Mouse (Mus musculus) kidney, embryonic 14.5 days (tissue): ENCODE data around the gene Foxd3. TPM values are rescaled to one million over a fixed set of nuclear protein-coding genes. Genes with fewer than 3 reads are reported as not detected.

Source experiments
- ATAC-seq: fragments of 200-750 bp; cut with Nextera tagmentation; 2 replicates; pipeline ENCODE4 v1.8.0; 2017; ENCODE audit warnings: moderate number of reproducible peaks, mild to moderate bottlenecking, moderate TSS enrichment, moderate library complexity; ENCODE audit not compliant: low FRiP score, low TSS enrichment
- H3K27ac ChIP-seq: fragments of 300-500 bp; sonication (generic); 2 replicates; pipeline ENCODE4 v1.5.1; 2014; ENCODE audit warnings: low read depth, mild to moderate bottlenecking, low read length, moderate library complexity, mixed read lengths
- H3K27me3 ChIP-seq: fragments of 300-500 bp; sonication (generic); 2 replicates; pipeline ENCODE4 v1.6.1; 2014; ENCODE audit warnings: mild to moderate bottlenecking, low read length; ENCODE audit not compliant: control insufficient read depth, insufficient read depth
- H3K36me3 ChIP-seq: fragments of 300-500 bp; sonication (generic); 2 replicates; pipeline ENCODE4 v1.6.1; 2014; ENCODE audit warnings: low read length, mixed read lengths; ENCODE audit not compliant: control insufficient read depth, insufficient read depth
- H3K4me1 ChIP-seq: fragments of 300-500 bp; sonication (generic); 2 replicates; pipeline ENCODE4 v1.6.1; 2014; ENCODE audit warnings: low read length, mixed read lengths; ENCODE audit not compliant: control insufficient read depth, insufficient read depth
- H3K4me2 ChIP-seq: fragments of 300-500 bp; sonication (generic); replicated peaks from 2 replicates; pipeline ENCODE4 v1.6.1; 2014; ENCODE audit warnings: low read depth, mild to moderate bottlenecking, low read length
- H3K4me3 ChIP-seq: fragments of 300-500 bp; sonication (generic); 2 replicates; pipeline ENCODE4 v1.5.1; 2014; ENCODE audit warnings: mild to moderate bottlenecking, low read length
- H3K9ac ChIP-seq: fragments of 300-500 bp; sonication (generic); 2 replicates; pipeline ENCODE4 v1.6.1; 2014; ENCODE audit warnings: low read depth, mild to moderate bottlenecking, low read length, moderate library complexity
- H3K9me3 ChIP-seq: fragments of 300-500 bp; sonication (generic); 2 replicates; pipeline ENCODE4 v1.6.1; 2016; ENCODE audit warnings: low read length; ENCODE audit not compliant: control insufficient read depth
- WGBS: fragments of 180-500 bp; shearing (Covaris S2); extraction: QIAGEN DNeasy Blood & Tissue Kit; methylation state at CpG from one replicate; pipeline ENCODE4 v1.1.7; 2014; 5-methylcytosine and 5-hydroxymethylcytosine counted together
- polyA plus RNA-seq: library from polyadenylated mRNA; unstranded; fragments of >200 nt; fragmentation: Nextera tagmentation; extraction: Ambion mirVana; gene quantifications from 2 replicates; pipeline ENCODE4 v1.2.1, GENCODE M21; 2014

The Foxd3 gene
- polyA plus RNA-seq, 1 experiment from 2014 or later: not detected

DNA sequence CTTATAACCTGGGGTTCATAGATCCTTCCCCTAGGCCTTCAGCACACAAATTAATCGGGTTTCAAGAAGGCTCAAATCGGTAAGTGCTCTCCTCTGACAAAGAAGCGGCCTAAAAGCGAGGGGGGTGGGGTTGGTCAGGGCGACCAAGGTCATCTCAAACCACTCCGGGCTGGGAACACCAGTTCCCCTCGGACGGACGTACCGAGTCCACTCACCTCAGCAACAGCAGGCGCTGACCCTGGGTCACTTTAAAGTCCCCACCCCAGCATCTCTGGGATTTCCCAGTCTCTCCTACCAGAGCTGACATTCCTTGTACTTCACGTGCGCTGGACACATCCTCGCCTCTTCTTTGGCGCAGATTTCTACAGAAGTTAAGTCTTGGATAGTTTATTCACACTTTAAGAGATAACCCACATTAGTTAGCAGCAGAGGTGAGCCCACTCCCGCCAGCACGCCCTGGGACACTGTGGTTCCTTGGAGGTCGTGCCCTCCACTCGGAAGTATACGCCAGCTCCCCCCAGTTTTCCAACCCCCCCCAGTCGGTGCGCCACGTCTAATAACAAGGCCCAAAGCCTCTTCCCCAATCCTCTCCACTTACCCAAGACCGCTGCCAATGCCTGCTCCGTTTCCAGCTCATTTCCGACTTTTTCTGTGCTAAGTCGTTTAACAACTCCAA, 1.3 kb upstream of the Foxd3 start:
- Histone ChIP-seq H3K27me3 (peaks cover 89% of the 10 kb centered on the region), H3K4me3 (no peak overlapping the region), H3K36me3 (no peaks in the 10 kb centered on the region), H3K4me2 (no peak overlapping the region), H3K4me1 (peaks cover 17% of the 10 kb centered on the region; the same call in 1 of the 2 replicates), H3K9ac (no peak overlapping the region), H3K9me3 (no peaks in the 10 kb centered on the region), H3K27ac (no peak overlapping the region)
- 2% methylated on average over 27 of the region's 27 CpGs for WGBS
- no peak for ATAC-seq

DNA sequence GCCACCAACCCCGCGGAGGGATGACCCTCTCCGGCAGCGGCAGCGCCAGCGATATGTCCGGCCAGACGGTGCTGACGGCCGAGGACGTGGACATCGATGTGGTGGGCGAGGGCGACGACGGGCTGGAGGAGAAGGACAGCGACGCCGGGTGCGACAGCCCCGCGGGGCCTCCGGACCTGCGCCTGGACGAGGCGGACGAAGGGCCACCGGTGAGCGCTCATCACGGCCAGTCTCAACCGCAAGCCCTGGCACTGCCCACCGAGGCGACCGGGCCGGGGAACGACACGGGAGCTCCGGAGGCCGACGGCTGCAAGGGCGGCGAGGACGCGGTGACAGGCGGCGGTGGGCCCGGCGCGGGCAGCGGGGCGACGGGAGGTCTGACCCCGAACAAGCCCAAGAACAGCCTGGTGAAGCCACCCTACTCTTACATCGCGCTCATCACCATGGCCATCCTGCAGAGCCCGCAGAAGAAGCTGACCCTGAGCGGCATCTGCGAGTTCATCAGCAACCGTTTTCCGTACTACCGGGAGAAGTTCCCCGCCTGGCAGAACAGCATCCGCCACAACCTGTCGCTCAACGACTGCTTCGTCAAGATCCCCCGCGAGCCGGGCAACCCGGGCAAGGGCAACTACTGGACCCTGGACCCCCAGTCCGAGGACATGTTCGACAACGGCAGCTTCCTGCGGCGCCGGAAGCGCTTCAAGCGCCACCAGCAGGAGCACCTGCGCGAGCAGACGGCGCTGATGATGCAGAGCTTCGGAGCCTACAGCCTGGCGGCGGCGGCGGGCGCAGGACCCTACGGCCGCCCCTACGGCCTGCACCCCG, 718 bp downstream of the Foxd3 start:
- H3K9ac ChIP-seq: no peak overlapping the region
- H3K4me2 ChIP-seq: peak overlapping the region; percentile 39
- H3K27me3 ChIP-seq: peaks cover 87% of the 10 kb centered on the region
- no peaks in the 10 kb centered on the region for H3K9me3 ChIP-seq
- H3K36me3 ChIP-seq: no peaks in the 10 kb centered on the region
- peak; percentile 28; the same call in 1 of the 2 replicates for ATAC-seq
- no peak overlapping the region for H3K27ac ChIP-seq
- peak overlapping the region; percentile 27 for H3K4me3 ChIP-seq
- H3K4me1 ChIP-seq: peaks cover 10% of the 10 kb centered on the region; the same call in 1 of the 2 replicates
- 1% methylated on average over 77 of the region's 92 CpGs for WGBS

DNA sequence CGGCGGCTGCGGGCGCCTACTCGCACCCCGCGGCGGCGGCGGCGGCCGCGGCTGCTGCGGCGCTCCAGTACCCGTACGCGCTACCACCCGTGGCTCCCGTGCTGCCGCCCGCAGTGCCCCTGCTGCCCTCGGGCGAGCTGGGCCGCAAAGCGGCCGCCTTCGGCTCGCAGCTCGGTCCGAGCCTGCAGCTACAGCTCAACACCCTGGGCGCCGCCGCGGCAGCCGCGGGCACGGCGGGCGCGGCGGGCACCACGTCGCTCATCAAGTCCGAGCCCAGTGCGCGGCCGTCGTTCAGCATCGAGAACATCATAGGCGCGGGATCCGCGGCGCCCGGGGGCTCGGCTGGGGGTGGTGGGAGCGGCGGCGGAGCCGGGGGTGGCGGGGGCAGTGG, 1.3 kb downstream of the Foxd3 start:
- under 1% methylated on average over 37 of the region's 62 CpGs for WGBS
- Histone ChIP-seq H3K9ac (no peak overlapping the region), H3K4me1 (peaks cover 10% of the 10 kb centered on the region; the same call in 1 of the 2 replicates), H3K4me3 (peak overlapping the region; percentile 27), H3K27me3 (peaks cover 87% of the 10 kb centered on the region), H3K27ac (no peak overlapping the region), H3K9me3 (no peaks in the 10 kb centered on the region), H3K36me3 (no peaks in the 10 kb centered on the region), H3K4me2 (peak overlapping the region; percentile 39)
- no peak for ATAC-seq

GRCm38 (mm10) chr4:99657831-99658470, 1.9 kb downstream of the Foxd3 start:
- no peak overlapping the region for H3K27ac ChIP-seq
- no peaks in the 10 kb centered on the region for H3K9me3 ChIP-seq
- 1% methylated on average over 29 of the region's 41 CpGs for WGBS

GRCm38 (mm10) chr4:99658881-99659280, 2.8 kb downstream of the Foxd3 start:
- Histone ChIP-seq H3K9ac (no peak overlapping the region), H3K4me3 (no peak overlapping the region), H3K27me3 (peaks cover 87% of the 10 kb centered on the region), H3K9me3 (no peaks in the 10 kb centered on the region), H3K4me1 (peaks cover 10% of the 10 kb centered on the region; the same call in 1 of the 2 replicates), H3K27ac (no peak overlapping the region), H3K36me3 (no peaks in the 10 kb centered on the region), H3K4me2 (no peak overlapping the region)
- 16% methylated on average over 6 of the region's 6 CpGs for WGBS
- no peak for ATAC-seq

More at GRCm38 (mm10) chr4:99657831-99658470, 1.9 kb downstream of the Foxd3 start:
- no peaks in the 10 kb centered on the region for H3K36me3 ChIP-seq
- H3K4me3 ChIP-seq: peak overlapping the region; percentile 27
- H3K4me2 ChIP-seq: peak overlapping the region; percentile 39
- ATAC-seq: peak; percentile 30; the same call in 1 of the 2 replicates
- H3K4me1 ChIP-seq: peaks cover 10% of the 10 kb centered on the region; the same call in 1 of the 2 replicates
- peaks cover 87% of the 10 kb centered on the region for H3K27me3 ChIP-seq
- no peak overlapping the region for H3K9ac ChIP-seq

DNA sequence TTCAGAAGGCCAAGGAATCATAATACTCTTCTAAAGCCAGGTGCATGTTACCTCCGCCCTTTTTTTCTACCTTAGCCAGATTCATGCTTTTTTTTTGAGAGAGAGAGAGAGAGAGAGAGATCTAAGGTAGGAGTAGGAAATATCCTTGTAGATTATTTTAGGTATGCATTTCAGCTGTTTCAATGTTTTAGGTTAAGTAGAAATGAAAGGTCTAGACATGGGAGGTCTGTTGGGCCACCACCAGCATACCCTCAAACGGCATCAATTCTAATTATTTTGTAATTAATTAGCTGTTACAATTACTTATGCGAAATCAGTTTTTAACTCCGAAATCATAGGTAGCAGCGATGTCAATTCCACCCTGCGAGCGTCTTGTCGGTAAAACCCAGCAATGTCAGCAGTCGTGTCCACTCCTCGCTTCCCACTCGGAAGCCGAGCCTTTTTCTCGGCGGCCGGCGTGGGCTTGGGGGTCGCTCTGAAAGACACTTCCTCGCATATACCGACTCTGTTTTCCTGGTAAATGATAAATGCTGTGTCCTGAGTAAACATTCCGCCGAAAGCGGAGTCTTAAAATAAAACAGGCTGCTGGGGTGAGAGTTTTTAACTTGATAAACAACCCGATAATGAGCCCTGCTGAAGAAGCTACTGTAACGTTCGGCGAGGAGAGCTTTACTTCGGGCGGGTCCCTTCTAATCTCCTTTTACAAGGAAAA, 3.4 kb downstream of the Foxd3 start:
- Histone ChIP-seq H3K9ac (no peak overlapping the region), H3K4me3 (no peak overlapping the region), H3K36me3 (no peaks in the 10 kb centered on the region), H3K4me2 (no peak overlapping the region), H3K4me1 (peaks cover 10% of the 10 kb centered on the region; the same call in 1 of the 2 replicates), H3K9me3 (no peaks in the 10 kb centered on the region), H3K27ac (no peak overlapping the region), H3K27me3 (peaks cover 87% of the 10 kb centered on the region)
- whole genome bisulfite sequencing: 2% methylated on average over 28 of the region's 28 CpGs
- ATAC-seq: no peak

- no peak for ATAC-seq
- Histone ChIP-seq H3K36me3 (no peaks in the 10 kb centered on the region), H3K4me2 (no peak overlapping the region), H3K27me3 (peaks cover 87% of the 10 kb centered on the region), H3K9ac (no peak overlapping the region), H3K4me1 (peaks cover 10% of the 10 kb centered on the region; the same call in 1 of the 2 replicates), H3K27ac (no peak overlapping the region), H3K4me3 (no peak overlapping the region), H3K9me3 (no peaks in the 10 kb centered on the region)
- WGBS: 1% methylated on average over 20 of the region's 20 CpGs
These were observed 4.0 kb downstream of the Foxd3 start for GRCm38 (mm10) chr4:99660073-99660611.

- Histone ChIP-seq H3K4me2 (no peak overlapping the region), H3K27me3 (peaks cover 82% of the 10 kb centered on the region), H3K9ac (no peak overlapping the region), H3K27ac (no peak overlapping the region), H3K36me3 (no peaks in the 10 kb centered on the region), H3K4me1 (peaks cover 10% of the 10 kb centered on the region; the same call in 1 of the 2 replicates), H3K9me3 (no peaks in the 10 kb centered on the region), H3K4me3 (no peak overlapping the region)
- 0 out of 2 replicates have a peak, but pooled peaks have one; percentile 17 for ATAC-seq
- WGBS: 0% methylated on average over 11 of the region's 11 CpGs
These were observed 4.9 kb downstream of the Foxd3 start for GRCm38 (mm10) chr4:99660981-99661380.
